Mouse (Mus musculus) hindbrain, embryonic 14.5 days (tissue): ENCODE measurements at regions not wholly inside any gene's neighbourhood (a gene's known extent, or its start where the extent isn't known, plus 50 kb on each side); places are given as distances from the start of the nearest gene placed in this dataset.

Experiments used
- ATAC-seq: fragments of 200-750 bp; cut with Nextera tagmentation; 2 replicates; pipeline ENCODE4 v1.8.0; 2017; ENCODE audit warnings: moderate number of reproducible peaks, mild to moderate bottlenecking, moderate TSS enrichment, moderate library complexity; ENCODE audit not compliant: low FRiP score
- DNase-seq: peaks from one replicate; pipeline ENCODE4 v3.0.0-alpha.2; 2015; ENCODE audit warnings: low spot score
- H3K27ac ChIP-seq: fragments of 300-500 bp; sonication (generic); 2 replicates; pipeline ENCODE4 v1.5.1; 2014; ENCODE audit warnings: mild to moderate bottlenecking, moderate library complexity
- H3K27me3 ChIP-seq: fragments of 300-500 bp; sonication (generic); 2 replicates; pipeline ENCODE4 v1.6.1; 2014; ENCODE audit warnings: mild to moderate bottlenecking, low read length, mixed read lengths; ENCODE audit not compliant: control insufficient read depth, insufficient read depth
- H3K36me3 ChIP-seq: fragments of 300-500 bp; sonication (generic); replicated peaks from 2 replicates; pipeline ENCODE4 v1.6.1; 2014; ENCODE audit not compliant: control insufficient read depth, insufficient read depth
- H3K4me1 ChIP-seq: fragments of 300-500 bp; sonication (generic); replicated peaks from 2 replicates; pipeline ENCODE4 v1.6.1; 2014; ENCODE audit warnings: antibody characterized with exemption, low read length, mixed read lengths; ENCODE audit not compliant: control insufficient read depth, insufficient read depth
- H3K4me2 ChIP-seq: fragments of 300-500 bp; sonication (generic); replicated peaks from 2 replicates; pipeline ENCODE4 v1.6.1; 2014; ENCODE audit warnings: mild to moderate bottlenecking, moderate library complexity
- H3K4me3 ChIP-seq: fragments of 300-500 bp; sonication (generic); replicated peaks from 2 replicates; pipeline ENCODE4 v1.5.1; 2014; ENCODE audit warnings: mild to moderate bottlenecking, low read length
- H3K9ac ChIP-seq: fragments of 300-500 bp; sonication (generic); 2 replicates; pipeline ENCODE4 v1.6.1; 2014
- H3K9me3 ChIP-seq: fragments of 300-500 bp; sonication (generic); 2 replicates; pipeline ENCODE4 v1.6.1; 2016; ENCODE audit warnings: low read length; ENCODE audit not compliant: control insufficient read depth
- WGBS: fragments of 180-500 bp; shearing (Covaris S2); extraction: QIAGEN DNeasy Blood & Tissue Kit; methylation state at CpG from one replicate; pipeline ENCODE4 v1.1.7; 2014; 5-methylcytosine and 5-hydroxymethylcytosine counted together

DNA sequence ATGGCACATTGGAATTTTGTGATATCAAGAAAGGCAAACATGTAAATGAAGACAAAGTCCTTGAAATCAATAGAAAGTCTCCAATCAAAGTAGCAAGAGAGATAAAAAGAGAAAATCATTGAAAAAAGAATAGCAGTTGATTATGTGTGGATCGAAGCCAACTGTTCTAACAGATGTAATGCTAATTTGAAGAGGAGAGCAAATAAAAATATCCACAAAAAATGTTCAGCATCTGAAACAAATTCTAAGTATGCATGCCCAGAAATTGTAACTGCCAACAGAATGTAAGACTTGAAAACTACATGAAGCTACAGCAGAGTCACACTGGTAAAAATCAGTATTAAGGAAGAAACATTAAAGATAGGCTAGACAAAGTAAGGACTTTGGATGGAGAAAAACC, 587.2 kb upstream of the Galntl6 start:
- no peaks in the 10 kb centered on the region for H3K27me3 ChIP-seq
- H3K27ac ChIP-seq, result no peak overlapping the region
- WGBS, result 89% methylated on average over 1 of the region's 1 CpGs
- no peak overlapping the region for H3K9ac ChIP-seq
- no peaks in the 10 kb centered on the region for H3K4me1 ChIP-seq
- no peak for DNase-seq
- H3K4me2 ChIP-seq, result no peak overlapping the region
- H3K9me3 ChIP-seq, result no peaks in the 10 kb centered on the region
- no peak overlapping the region for H3K4me3 ChIP-seq
- H3K36me3 ChIP-seq, result no peaks in the 10 kb centered on the region
- ATAC-seq, result no peak

DNA sequence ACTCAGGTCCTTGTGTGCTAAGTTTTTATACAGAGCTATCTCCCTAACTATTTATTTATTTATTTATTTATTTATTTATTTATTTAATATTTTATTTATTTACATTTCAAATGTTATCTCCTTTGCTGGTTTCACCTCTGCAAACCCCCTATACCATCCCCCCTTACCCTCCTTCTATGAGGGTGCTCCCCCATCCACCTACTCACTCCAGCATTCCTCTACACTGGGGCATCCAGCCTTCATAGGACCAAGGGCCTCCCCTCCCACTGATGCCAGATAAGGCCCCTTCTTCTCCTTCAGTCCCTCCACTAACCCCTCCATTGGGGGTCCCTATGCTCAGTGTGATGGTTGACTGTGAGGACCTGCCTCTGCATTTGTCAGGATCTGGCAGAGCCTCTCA, 579.0 kb upstream of the Galntl6 start:
- no peak overlapping the region for H3K27ac ChIP-seq
- H3K27me3 ChIP-seq, result no peaks in the 10 kb centered on the region
- DNase-seq (no peak), ATAC-seq (no peak)
- no peaks in the 10 kb centered on the region for H3K4me1 ChIP-seq
- no peak overlapping the region for H3K9ac ChIP-seq
- no peak overlapping the region for H3K4me3 ChIP-seq
- no peaks in the 10 kb centered on the region for H3K9me3 ChIP-seq
- no peak overlapping the region for H3K4me2 ChIP-seq
- H3K36me3 ChIP-seq, result no peaks in the 10 kb centered on the region

DNA sequence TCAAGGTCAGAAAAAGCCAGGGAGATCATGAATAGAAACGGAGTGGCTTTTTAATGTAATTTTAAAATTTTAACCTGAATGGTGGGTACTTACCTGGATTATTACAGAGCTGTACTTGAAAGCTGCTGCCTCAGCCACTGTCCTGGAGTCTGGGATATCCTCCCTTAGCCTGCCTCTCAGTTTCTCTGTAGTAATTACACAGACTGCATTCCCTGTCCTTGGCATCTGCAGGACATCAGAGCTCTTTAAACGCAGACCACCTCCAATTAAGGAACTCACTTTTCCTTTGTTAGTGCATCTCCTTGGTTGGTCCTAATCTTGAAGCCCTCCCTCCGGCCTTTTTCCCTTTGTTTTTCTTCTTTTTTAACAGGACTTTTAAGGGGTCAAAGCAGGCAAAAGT, 565.8 kb upstream of the Galntl6 start:
- 24% methylated on average over 3 of the region's 3 CpGs for WGBS
- DNase-seq (no peak), ATAC-seq (no peak)
- Histone ChIP-seq H3K9me3 (peaks cover 5% of the 10 kb centered on the region; the same call in 1 of the 2 replicates), H3K9ac (no peak overlapping the region), H3K4me1 (no peaks in the 10 kb centered on the region), H3K4me2 (no peak overlapping the region), H3K27me3 (no peaks in the 10 kb centered on the region), H3K36me3 (no peaks in the 10 kb centered on the region), H3K27ac (no peak overlapping the region), H3K4me3 (no peak overlapping the region)

DNA sequence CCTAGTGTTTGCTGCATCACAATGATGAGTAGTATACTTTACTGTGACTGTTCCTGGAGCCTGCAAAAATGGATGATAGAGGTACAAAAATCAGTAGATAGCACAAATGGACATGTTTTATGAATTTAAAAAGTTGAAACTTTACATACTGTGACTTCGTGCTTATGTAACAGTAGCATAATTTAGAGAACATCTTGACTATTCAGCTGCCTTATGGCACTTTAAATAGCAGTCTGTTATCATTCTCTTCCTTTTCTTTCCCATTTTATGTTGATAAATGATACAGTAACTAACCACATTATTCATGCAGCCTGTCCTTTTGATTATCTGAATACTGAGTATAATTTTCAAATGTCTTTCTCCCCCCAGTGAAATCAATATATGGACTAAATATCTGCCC, 561.8 kb upstream of the Galntl6 start:
- Histone ChIP-seq H3K9me3 (no peaks in the 10 kb centered on the region), H3K9ac (no peak overlapping the region), H3K4me2 (no peak overlapping the region), H3K4me3 (no peak overlapping the region), H3K4me1 (no peaks in the 10 kb centered on the region), H3K27ac (no peak overlapping the region), H3K27me3 (no peaks in the 10 kb centered on the region), H3K36me3 (no peaks in the 10 kb centered on the region)
- ATAC-seq (no peak), DNase-seq (no peak)
- WGBS, result 95% methylated on average over 1 of the region's 1 CpGs

DNA sequence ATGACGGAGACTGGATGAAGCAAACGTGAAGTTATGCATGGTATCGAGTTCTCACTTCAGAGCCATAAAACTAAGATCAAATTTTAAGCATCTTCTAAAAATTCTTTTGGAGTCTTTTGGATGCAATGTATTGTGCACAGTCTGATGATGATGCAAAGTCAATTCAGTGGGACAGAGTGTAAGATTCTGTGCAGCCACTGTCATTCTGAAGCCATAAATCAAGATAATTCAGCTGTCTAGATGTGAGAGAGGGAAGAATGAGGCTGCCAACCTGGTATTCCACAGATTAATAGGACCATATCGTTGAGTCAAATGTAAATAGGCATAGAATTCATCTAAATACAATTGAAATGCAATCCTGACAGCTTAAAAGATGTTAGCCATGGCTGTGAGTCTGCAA, 536.2 kb upstream of the Galntl6 start:
- H3K36me3 ChIP-seq, result no peaks in the 10 kb centered on the region
- no peak overlapping the region for H3K9ac ChIP-seq
- H3K4me1 ChIP-seq, result no peaks in the 10 kb centered on the region
- H3K4me3 ChIP-seq, result no peak overlapping the region
- H3K27me3 ChIP-seq, result no peaks in the 10 kb centered on the region
- 48% methylated on average over 4 of the region's 4 CpGs for WGBS
- H3K9me3 ChIP-seq, result no peaks in the 10 kb centered on the region
- no peak for ATAC-seq
- no peak for DNase-seq
- no peak overlapping the region for H3K4me2 ChIP-seq
- no peak overlapping the region for H3K27ac ChIP-seq

DNA sequence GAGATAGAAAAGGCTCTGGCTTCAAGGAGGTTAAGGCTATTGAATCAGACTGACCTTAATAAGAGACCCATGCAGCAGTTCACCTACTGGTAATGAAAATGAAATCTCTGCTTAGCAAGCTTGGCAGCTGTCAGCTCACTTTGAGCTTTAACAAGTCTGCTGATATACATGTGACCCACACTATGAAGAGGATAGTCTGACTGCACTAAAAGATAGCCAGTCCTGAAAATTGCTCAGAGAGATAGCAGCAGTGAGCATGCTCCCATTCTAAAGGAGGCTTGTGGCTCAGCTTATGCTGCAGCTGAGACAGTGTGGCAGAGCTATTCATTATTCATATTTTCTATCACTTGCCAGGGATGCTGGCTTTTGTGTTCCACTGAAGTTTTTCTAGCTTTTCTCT, 491.2 kb upstream of the Galntl6 start:
- DNase-seq (no peak), ATAC-seq (0 out of 2 replicates have a peak, but pooled peaks have one; percentile 59)

DNA sequence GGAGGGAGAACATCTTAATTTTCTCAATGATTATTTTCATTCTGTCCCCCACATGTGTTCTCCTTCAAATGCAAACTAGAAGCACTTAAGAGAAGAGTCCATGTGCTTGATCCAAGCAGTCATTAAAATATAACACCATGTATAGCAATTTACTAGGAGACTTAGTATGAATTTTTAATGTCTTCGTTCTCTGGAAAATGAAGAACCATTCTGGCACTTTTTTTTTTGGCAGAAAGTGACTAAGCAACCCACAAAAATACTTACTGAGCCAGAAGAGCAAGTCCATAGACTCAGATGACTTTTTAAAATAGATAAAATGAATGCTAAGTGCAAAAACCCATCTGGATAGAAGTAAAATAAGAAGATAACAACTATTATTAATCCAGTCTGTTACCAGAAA, 477.3 kb upstream of the Galntl6 start:
- ATAC-seq (no peak), DNase-seq (no peak)
- Histone ChIP-seq H3K4me2 (no peak overlapping the region), H3K27me3 (no peaks in the 10 kb centered on the region), H3K4me3 (no peak overlapping the region), H3K4me1 (no peaks in the 10 kb centered on the region), H3K27ac (no peak overlapping the region), H3K36me3 (no peaks in the 10 kb centered on the region), H3K9ac (no peak overlapping the region), H3K9me3 (no peaks in the 10 kb centered on the region)
- 86% methylated on average over 1 of the region's 1 CpGs for WGBS

More for the DNA sequence above, 491.2 kb upstream of the Galntl6 start:
- Histone ChIP-seq H3K4me2 (no peak overlapping the region), H3K4me3 (no peak overlapping the region), H3K4me1 (no peaks in the 10 kb centered on the region), H3K27ac (no peak overlapping the region), H3K27me3 (no peaks in the 10 kb centered on the region), H3K9me3 (no peaks in the 10 kb centered on the region), H3K36me3 (no peaks in the 10 kb centered on the region), H3K9ac (no peak overlapping the region)

DNA sequence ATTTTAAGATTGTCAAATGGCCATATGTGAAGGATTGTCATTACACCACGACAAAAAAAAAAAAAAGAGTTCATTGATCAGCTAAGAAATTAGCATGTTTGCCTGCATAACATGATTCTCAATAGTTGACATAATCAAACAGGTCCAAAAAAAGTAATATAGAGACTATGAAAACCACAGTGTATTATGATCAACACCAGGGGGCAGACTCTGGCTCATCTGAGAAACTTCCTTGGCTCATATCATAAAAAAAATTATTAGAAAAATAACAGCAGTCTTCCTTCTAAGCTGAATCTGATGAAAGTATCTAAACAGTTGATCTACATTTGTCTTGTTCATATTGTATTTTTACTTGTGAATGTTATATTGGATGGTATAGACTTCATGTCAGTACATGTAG, 472.3 kb upstream of the Galntl6 start:
- no peaks in the 10 kb centered on the region for H3K27me3 ChIP-seq
- DNase-seq, result no peak
- no peak overlapping the region for H3K4me2 ChIP-seq
- no peak overlapping the region for H3K4me3 ChIP-seq
- no peaks in the 10 kb centered on the region for H3K36me3 ChIP-seq
- no peak for ATAC-seq
- H3K9me3 ChIP-seq, result no peaks in the 10 kb centered on the region
- no peaks in the 10 kb centered on the region for H3K4me1 ChIP-seq
- WGBS, result 54% methylated on average over 1 of the region's 1 CpGs
- no peak overlapping the region for H3K27ac ChIP-seq
- no peak overlapping the region for H3K9ac ChIP-seq

DNA sequence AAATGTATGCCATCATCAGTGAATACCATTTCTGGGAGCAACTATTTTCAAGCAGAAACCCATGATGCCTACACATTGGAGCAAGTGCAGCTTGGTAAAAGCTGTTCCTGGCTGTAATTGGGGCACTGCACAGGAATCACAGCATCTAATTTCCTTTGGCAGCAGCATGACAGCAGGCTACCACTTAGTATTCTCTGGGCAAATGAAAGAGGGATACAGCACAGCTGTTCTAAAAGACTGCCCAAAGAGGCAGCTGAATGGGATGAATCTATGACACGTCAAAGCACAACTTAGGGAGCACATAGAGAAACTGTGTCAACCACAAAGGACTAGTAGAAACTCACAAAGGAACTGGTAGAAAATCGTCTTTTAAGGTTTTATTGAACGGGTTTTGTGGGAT, 440.5 kb upstream of the Galntl6 start:
- Histone ChIP-seq H3K4me3 (no peak overlapping the region), H3K4me2 (no peak overlapping the region), H3K27me3 (no peaks in the 10 kb centered on the region), H3K9me3 (no peaks in the 10 kb centered on the region), H3K4me1 (no peaks in the 10 kb centered on the region), H3K27ac (no peak overlapping the region), H3K36me3 (no peaks in the 10 kb centered on the region), H3K9ac (no peak overlapping the region)
- DNase-seq (no peak), ATAC-seq (peak; percentile 62; the same call in 1 of the 2 replicates)
- 65% methylated on average over 3 of the region's 3 CpGs for WGBS

DNA sequence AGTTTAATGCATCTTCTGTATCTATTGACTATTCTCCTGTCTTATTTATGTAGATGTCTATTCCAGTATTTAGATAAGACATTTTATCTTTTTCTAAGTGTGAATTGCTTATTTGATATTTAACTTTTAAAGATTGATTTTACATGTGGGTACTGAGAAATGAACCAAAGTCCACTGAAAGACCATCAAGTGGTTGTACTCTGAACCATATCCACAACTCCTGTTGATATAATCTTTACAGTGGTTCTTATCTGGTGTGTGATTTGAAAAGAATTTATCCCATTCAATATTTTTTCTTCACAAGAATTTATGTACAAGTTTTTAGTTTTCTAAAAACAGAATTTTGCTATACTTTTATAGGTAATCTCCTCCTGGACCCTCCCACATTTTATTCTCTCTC, 422.6 kb upstream of the Galntl6 start:
- DNase-seq (no peak), ATAC-seq (no peak)
- Histone ChIP-seq H3K9ac (no peak overlapping the region), H3K9me3 (no peaks in the 10 kb centered on the region), H3K27ac (no peak overlapping the region), H3K4me3 (no peak overlapping the region), H3K36me3 (no peaks in the 10 kb centered on the region), H3K27me3 (no peaks in the 10 kb centered on the region), H3K4me1 (no peaks in the 10 kb centered on the region), H3K4me2 (no peak overlapping the region)
